Comparison of ENCODE assay signal across 26 mouse cellular contexts in genomic region chrX:96031591-96031990, GRCm38 (mm10).
"Had no signal": no experiment of that assay in that cellular context is flagged by ENCODE, and none has a peak within 500 bp of the region (broad histone marks: within the 10 kb centered on the region; RNA-seq: fewer than 3 reads in every experiment).

No protein-coding gene starts in this region.

- DNase-seq: forebrain, postnatal 0 days; gastrocnemius, postnatal 14 days; gastrocnemius, postnatal 36 days; heart, adult 11 months; heart, adult 2 months; heart, postnatal 14 days; heart, postnatal 36 days; kidney, adult 18-20 months; kidney, adult 8-10 months; kidney, postnatal 14 days; kidney, postnatal 4 days; liver had no signal

- H3K4me3 ChIP-seq: heart, adult 2 months; heart, embryonic 13.5 days; heart, embryonic 15.5 days; hindbrain, embryonic 12.5 days; intestine, embryonic 15.5 days; layer of hippocampus, adult 2 months; left cerebral cortex, adult 2 months; limb, embryonic 10.5 days; limb, embryonic 12.5 days had no signal

- H3K27ac ChIP-seq: heart, adult 2 months; heart, embryonic 13.5 days; heart, embryonic 15.5 days; hindbrain, embryonic 12.5 days; hindbrain, embryonic 14.5 days; intestine, embryonic 15.5 days; kidney, postnatal 0 days; layer of hippocampus, adult 2 months; left cerebral cortex, adult 2 months; limb, embryonic 10.5 days; limb, embryonic 12.5 days had no signal

- H3K4me1 ChIP-seq: heart, embryonic 13.5 days; heart, embryonic 15.5 days; hindbrain, embryonic 12.5 days; intestine, embryonic 15.5 days; limb, embryonic 10.5 days; limb, embryonic 12.5 days had no signal

- H3K9me3 ChIP-seq: heart, embryonic 13.5 days; heart, embryonic 15.5 days; hindbrain, embryonic 12.5 days; intestine, embryonic 15.5 days; limb, embryonic 10.5 days; limb, embryonic 12.5 days had no signal

- H3K27me3 ChIP-seq: heart, embryonic 13.5 days; heart, embryonic 15.5 days; hindbrain, embryonic 12.5 days; intestine, embryonic 15.5 days; limb, embryonic 12.5 days had no signal

- ATAC-seq: forebrain, postnatal 0 days; hindbrain, embryonic 16.5 days; inflammation-experienced regulatory T-cells, adult 6 months; intestine, embryonic 15.5 days; intestine, postnatal 0 days had no signal

- H3K4me2 ChIP-seq: heart, embryonic 11.5 days; heart, embryonic 13.5 days; heart, embryonic 15.5 days; hindbrain, embryonic 12.5 days; hindbrain, embryonic 14.5 days; intestine, embryonic 15.5 days; limb, embryonic 12.5 days had no signal

- H3K36me3 ChIP-seq: heart, embryonic 13.5 days; heart, embryonic 15.5 days; hindbrain, embryonic 12.5 days; intestine, embryonic 15.5 days; limb, embryonic 10.5 days; limb, embryonic 12.5 days had no signal

- H3K9ac ChIP-seq: forebrain, postnatal 0 days; heart, embryonic 13.5 days; heart, embryonic 15.5 days; hindbrain, embryonic 12.5 days; hindbrain, embryonic 14.5 days; intestine, embryonic 15.5 days; limb, embryonic 12.5 days had no signal
